Mouse (Mus musculus) kidney, adult 18-20 months (tissue): ENCODE results near the gene Il16.

ENCODE experiments used
- DNase-seq: peaks from one replicate; pipeline ENCODE4 v3.0.0; 2021

Gene Il16

DNA sequence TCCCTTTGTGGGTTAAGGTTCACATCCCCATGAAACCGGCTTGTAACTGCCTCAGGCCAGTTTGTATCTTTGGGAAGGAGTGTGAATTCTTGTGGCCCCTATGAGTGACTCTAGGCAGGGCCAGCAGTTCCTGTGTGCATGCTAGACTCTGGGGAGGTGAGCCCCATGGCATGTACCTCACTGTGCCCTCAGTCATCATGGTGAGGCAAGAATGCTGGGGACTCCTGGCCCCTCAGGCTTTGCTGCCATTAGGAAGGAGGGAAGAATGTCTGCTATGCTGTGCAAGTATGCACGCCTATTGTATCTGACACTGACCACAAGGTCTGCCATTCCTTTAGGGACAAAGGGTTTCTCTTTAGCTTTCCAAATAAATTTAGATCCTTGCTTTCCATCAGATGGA, 104.4 kb downstream of the Il16 start:
- DNase-seq: no peak

- DNase-seq: no peak
Measured at GRCm38 (mm10) chr7:83640581-83640980, 104.9 kb downstream of the Il16 start.

- DNase-seq: no peak
Measured at GRCm38 (mm10) chr7:83639084-83639483, 106.4 kb downstream of the Il16 start.

GRCm38 (mm10) chr7:83637781-83638583, 107.5 kb downstream of the Il16 start:
- DNase-seq: peak; percentile 73

GRCm38 (mm10) chr7:83636425-83636824, 109.1 kb downstream of the Il16 start:
- DNase-seq: no peak

DNA sequence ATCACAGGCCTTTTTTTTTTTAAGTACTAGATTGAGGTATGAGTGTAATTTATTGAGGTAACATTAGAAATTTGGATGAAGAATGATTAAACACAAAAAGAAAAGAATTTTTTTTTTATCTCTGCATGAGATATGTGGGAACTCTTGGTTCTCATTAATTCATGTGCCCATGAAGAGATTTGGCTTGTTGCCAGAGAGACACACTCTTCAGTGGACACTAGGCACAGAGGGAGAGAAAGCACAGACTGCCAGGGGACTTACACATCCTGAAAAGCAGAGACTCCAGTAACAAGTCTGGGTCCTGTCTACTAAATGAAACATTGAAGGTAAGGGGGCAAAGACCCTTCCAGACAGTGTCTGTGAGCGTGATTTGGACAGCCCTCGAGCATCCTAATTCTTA, 109.8 kb downstream of the Il16 start:
- DNase-seq: no peak

DNA sequence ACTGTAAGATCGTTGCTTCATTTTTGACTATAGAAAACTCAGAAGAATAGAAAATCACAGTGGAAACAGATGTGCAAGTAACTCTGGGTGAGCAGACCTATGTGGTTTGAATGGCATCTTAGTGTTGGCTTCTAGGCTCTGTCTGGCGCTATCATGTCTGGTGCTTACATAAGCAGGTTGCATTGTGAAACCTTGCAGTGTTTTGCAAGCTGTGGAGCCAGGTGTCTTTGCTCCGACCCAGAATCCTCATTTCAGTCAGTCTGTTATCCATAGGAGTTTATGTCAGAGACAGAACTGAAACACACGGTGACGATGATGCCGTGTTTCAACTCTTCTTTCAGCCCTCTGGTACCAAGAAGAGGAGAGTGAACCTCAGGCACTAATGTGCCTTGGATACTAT, 111.7 kb downstream of the Il16 start:
- no peak for DNase-seq

DNA sequence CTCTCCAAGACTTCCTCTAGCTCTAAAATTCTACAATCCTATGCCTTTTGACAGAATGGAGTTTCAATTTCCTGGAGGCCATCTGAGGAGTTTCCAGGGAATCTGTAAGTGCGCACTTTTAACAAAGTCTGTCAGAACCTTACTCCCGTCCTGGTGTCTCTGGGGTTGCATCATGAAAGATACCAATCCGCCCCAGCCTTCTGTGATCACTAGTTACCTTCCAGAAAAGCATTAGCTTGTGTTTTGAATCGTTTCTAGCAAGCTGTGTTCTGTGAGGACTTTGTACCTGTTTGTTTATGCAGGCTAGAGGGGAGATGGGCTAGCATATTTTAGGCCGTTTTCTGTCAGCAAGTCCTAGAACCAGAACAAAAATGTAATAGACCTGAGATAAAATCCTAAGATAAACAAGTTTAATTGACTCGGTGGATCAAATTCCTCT, 112.8 kb downstream of the Il16 start:
- no peak for DNase-seq

DNA sequence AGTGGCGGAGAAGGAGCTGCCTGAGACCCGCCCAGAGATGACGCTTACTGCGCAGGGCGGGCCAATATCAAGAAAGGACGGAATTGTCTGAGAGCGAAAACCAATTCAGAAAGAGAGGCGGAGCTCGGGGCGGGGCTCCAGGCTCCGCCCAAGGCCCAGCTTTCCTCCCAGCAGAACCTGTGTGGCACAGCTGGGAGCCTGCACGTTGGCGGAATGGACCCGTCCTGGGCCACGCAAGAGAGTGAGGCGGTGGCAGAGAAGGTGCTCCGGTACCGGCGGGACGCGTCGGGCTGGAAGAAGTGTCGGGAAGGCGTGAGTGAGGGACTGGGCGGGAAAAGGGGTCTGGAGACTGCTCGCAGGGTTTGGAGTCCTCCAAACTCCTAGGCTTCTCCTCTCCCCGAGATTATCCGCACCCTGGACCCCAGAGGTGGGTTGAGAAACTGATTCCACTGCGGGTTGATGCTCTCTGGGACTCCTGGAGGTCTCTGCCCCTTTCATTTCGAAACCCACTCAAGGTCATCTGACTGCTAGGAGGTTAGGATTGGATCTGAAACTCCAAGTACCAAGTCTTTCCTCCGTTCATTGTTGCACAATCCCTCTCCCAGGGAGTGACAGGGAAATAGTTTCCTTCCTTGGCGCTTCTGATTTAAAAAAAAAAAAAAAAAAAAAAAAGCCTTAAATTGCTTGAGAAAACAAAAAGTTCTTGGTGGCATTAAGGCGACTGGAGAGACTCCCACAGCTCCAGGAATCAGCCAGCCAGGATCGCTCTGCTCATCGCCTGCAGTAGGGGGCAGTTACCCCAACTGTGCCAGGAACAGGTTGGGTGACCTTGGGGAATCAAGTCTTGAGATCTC, 113.5 kb downstream of the Il16 start, which contains the start of gene Stard5:
Stard5 (plus strand) TSS at position 132 of the 854 bp plus-strand sequence.
- peak; percentile 97 for DNase-seq

DNA sequence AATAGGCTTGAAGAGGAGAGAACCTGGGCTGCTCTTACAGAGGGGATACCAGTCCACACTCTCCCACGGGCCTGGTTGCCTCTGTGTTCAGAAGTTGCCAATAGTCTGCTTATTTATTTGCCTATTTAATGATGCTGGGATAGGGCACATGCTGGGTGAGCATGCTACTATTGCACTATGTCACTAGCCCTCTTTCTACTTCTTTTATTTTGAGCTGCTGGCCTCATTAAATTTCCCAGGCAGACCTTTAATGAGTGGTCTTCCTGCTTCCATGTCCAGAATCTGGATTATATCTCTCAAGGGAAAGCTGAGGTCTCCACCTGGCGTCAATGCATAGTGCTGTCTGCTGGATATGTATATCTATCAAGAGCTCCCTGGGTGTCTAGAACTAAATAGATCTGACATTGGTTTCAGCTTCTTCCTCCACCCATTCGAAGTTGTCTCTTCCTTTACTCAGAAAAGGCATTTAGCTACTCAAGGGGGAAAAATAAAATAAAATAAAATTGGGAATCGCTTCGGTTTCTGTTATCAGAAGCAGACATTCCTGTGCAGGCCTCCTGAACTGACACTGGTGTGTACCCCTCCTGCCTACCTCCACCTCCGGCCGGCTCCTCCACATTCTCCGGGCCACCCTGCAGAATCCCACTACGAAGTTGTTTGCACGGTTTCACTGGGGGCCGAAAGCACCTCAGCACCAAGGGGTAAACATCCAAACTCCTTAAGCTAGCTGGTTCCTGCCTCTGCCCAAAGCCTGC, 114.3 kb downstream of the Il16 start:
- DNase-seq: no peak

GRCm38 (mm10) chr7:83627369-83627768, 118.2 kb downstream of the Il16 start:
- DNase-seq: no peak

- DNase-seq: no peak
Measured at GRCm38 (mm10) chr7:83626557-83627257, 118.8 kb downstream of the Il16 start.

- no peak for DNase-seq
Measured at GRCm38 (mm10) chr7:83624065-83624464, 121.5 kb downstream of the Il16 start.

GRCm38 (mm10) chr7:83622582-83622981, 122.9 kb downstream of the Il16 start:
- DNase-seq: no peak

DNA sequence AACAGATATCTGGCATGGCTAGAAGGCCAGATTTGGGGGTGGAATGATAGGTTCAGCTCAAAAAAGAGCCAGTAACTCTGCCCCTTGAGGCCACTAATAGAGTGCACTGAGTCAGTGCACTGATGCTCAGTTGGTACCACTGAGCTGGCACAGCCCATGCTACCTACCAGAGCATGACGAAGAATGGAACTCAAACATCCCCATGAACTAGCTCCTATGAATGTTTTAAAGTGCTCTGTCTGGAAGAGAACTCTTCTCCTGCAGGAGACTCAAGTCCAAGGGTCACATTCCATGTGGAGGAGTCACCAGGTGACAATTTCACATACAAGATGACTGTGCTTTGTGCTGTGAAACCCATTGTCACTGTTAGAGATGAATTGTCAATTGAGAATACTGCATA, 126.8 kb downstream of the Il16 start:
- DNase-seq: peak; percentile 48

GRCm38 (mm10) chr7:83616268-83616667, 129.3 kb downstream of the Il16 start:
- no peak for DNase-seq

DNA sequence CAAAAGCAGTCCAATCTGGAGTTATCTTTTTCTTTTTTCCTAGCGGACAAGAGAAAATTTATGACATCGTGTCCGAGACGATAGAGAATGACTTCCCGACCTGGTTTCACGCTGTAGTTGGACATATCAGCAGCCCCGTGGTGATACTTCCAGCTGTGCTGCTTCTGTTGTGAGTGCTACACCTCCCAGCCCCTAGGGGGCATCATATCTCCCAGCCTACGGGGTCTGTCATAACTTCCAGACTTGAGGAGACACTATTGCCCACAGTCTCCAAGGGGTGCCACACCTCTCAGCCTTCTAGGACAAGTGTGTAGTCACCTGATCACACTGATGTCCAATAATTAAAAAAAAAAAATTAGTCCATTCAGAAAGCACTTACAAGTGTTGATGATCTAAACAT, 129.7 kb downstream of the Il16 start:
- DNase-seq: no peak

GRCm38 (mm10) chr7:83615272-83615671, 130.3 kb downstream of the Il16 start:
- no peak for DNase-seq

- no peak for DNase-seq
Measured at GRCm38 (mm10) chr7:83611886-83612285, 133.6 kb downstream of the Il16 start.

GRCm38 (mm10) chr7:83609891-83610290, 135.6 kb downstream of the Il16 start:
- no peak for DNase-seq

- DNase-seq: no peak
Measured at GRCm38 (mm10) chr7:83606796-83607195, 138.7 kb downstream of the Il16 start.

DNA sequence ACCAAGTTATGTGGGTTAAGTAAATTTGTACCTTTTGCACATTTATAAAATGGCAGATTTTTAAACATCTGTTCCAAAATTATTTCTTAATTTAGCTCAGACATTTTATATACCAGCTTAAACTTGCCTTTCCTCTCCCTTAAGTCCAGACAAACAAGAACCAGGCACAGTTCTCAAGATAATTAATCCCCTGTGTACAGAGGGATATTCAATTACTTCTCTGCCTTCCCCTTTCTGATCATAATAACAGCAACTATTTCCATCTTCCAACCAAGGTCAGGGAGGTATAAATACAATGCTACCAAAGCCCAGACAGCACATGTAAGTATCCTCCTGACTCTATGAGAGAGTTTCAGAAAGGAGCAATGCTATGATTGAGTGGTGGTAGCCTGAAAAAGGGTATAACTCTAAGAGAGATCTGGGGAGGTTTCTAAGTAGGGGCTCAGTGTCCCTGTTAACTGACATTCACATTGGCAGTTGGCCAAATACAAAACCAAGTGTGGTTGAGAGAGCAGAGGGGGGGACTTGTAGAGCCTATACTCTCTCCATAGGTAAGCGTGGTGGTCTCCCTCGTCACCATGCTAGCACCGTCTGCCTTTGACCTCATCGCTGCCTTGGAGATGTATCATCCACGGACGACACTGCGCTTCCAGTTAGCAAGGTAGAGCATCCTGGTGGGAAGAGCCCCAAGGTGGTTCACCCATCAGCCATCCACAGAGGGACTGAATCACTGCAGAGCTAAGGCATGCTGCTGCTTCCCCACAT, 141.2 kb downstream of the Il16 start:
- DNase-seq: no peak
